Mouse (Mus musculus) midbrain, embryonic 10.5 days (tissue): Measurements from ENCODE around the gene Tbxas1. TPM values are rescaled to one million over a fixed set of nuclear protein-coding genes. Genes with fewer than 3 reads are reported as not detected.

ENCODE experiments used
- DNase-seq: peaks from one replicate; pipeline ENCODE4 v3.0.0-alpha.2; 2017; ENCODE audit warnings: low spot score
- H3K27ac ChIP-seq: fragments of 300-500 bp; sonication (generic); replicated peaks from 2 replicates; pipeline ENCODE4 v1.5.1; 2016; ENCODE audit warnings: mild to moderate bottlenecking
- H3K27me3 ChIP-seq: fragments of 300-500 bp; sonication (generic); 2 replicates; pipeline ENCODE4 v1.6.1; 2016; ENCODE audit warnings: low read depth, mild to moderate bottlenecking; ENCODE audit not compliant: poor library complexity, severe bottlenecking
- H3K36me3 ChIP-seq: fragments of 300-500 bp; sonication (generic); 2 replicates; pipeline ENCODE4 v1.6.1; 2016; ENCODE audit warnings: mild to moderate bottlenecking, moderate library complexity
- H3K4me1 ChIP-seq: fragments of 300-500 bp; sonication (generic); 2 replicates; pipeline ENCODE4 v1.6.1; 2016
- H3K4me3 ChIP-seq: fragments of 300-500 bp; sonication (generic); 2 replicates; pipeline ENCODE4 v1.5.1; 2016; ENCODE audit warnings: mild to moderate bottlenecking, moderate library complexity
- H3K9me3 ChIP-seq: fragments of 300-500 bp; sonication (generic); replicated peaks from 2 replicates; pipeline ENCODE4 v1.6.1; 2016; ENCODE audit warnings: mild to moderate bottlenecking
- WGBS: fragments of 180-500 bp; shearing (Covaris S2); methylation state at CpG from one replicate; pipeline ENCODE4 v1.1.7; 2016; 5-methylcytosine and 5-hydroxymethylcytosine counted together
- polyA plus RNA-seq: library from polyadenylated mRNA; unstranded; fragments of >200 nt; fragmentation: Nextera tagmentation; extraction: Ambion mirVana; gene quantifications from 2 replicates; pipeline ENCODE4 v1.2.1, GENCODE M21; 2016

Gene Tbxas1
- polyA plus RNA-seq, 1 experiment from 2014 or later = 1.1 TPM

DNA sequence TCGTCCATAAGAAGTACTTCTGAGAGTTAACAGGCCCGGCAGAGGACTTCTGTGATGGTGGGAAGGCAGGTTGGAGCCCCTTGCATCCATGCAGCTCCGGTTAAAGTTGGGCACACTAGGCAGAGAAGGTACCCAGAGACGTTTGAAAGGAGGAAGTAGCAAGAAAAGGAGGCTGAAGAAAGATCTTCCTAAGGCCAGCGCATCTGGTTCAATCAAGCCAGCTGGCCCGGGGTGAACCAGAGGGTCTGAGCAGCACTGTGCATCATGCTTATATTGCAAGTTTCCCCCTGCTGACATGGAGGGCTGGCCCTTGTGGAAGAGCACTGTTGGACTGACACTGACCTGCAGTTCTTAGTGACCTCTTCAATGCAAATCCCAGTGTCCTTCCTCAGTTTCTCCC, 6.8 kb downstream of the Tbxas1 start:
- Histone ChIP-seq H3K9me3 (no peaks in the 10 kb centered on the region), H3K4me3 (no peak overlapping the region), H3K27me3 (peaks cover 31% of the 10 kb centered on the region), H3K27ac (no peak overlapping the region), H3K36me3 (no peaks in the 10 kb centered on the region), H3K4me1 (peaks cover 22% of the 10 kb centered on the region)
- no peak for DNase-seq
- 75% methylated on average over 6 of the region's 6 CpGs for WGBS

DNA sequence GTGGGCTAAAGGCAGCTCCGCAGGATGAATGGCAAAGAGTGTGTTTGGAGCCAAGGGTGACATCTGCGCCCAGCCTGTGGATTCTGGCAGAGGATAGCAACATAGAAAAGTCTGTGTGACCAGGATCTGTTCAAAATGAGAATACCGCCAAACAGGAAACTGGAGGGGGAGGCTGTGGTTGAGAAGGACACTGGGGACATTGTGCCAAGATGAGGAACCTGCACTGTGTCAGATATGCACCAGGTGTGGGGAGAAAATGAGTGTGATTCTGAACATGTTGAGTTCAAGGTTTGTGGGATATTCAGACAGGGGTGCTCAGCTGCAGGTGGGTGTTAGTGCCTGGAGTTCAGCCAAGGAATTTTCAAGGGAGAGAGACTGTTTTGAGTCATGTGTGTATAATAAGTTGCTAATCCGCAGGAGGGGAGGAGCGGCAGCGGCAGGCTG, 7.5 kb downstream of the Tbxas1 start:
- no peaks in the 10 kb centered on the region for H3K9me3 ChIP-seq
- H3K4me3 ChIP-seq = no peak overlapping the region
- no peak overlapping the region for H3K27ac ChIP-seq
- H3K36me3 ChIP-seq = no peaks in the 10 kb centered on the region
- DNase-seq = no peak
- H3K4me1 ChIP-seq = peaks cover 23% of the 10 kb centered on the region
- 70% methylated on average over 6 of the region's 6 CpGs for WGBS
- H3K27me3 ChIP-seq = peaks cover 25% of the 10 kb centered on the region

- Histone ChIP-seq H3K4me3 (no peak overlapping the region), H3K9me3 (no peaks in the 10 kb centered on the region), H3K27ac (no peak overlapping the region), H3K4me1 (peaks cover 28% of the 10 kb centered on the region), H3K27me3 (peaks cover 10% of the 10 kb centered on the region; the same call in 1 of the 2 replicates), H3K36me3 (no peaks in the 10 kb centered on the region)
- WGBS = 72% methylated on average over 3 of the region's 3 CpGs
- no peak for DNase-seq
Observed at GRCm38 (mm10) chr6:38884482-38884881, 9.3 kb downstream of the Tbxas1 start.

DNA sequence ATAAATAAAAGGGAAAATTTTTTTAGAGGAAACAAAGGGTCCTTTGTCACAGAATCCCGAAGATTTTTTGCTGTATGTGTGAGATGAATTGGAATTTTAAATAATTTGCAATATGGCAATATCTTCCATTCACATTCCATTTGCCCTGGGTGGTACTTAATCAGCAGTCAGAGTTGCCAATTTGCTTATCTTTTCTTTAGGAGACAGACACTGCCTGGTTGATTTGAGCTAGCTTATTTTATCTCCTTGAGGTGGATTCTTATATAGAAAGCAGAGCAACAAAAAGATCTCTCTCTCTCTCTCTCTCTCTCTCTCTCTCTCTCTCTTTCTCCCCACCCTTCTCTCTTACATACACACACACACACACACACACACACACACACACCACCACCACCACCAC, 9.9 kb downstream of the Tbxas1 start:
- WGBS = 78% methylated on average over 1 of the region's 1 CpGs
- H3K4me3 ChIP-seq = no peak overlapping the region
- peaks cover 28% of the 10 kb centered on the region for H3K4me1 ChIP-seq
- H3K9me3 ChIP-seq = no peaks in the 10 kb centered on the region
- H3K36me3 ChIP-seq = no peaks in the 10 kb centered on the region
- no peak for DNase-seq
- no peak overlapping the region for H3K27ac ChIP-seq
- peaks cover 10% of the 10 kb centered on the region; the same call in 1 of the 2 replicates for H3K27me3 ChIP-seq

- 76% methylated on average over 4 of the region's 4 CpGs for WGBS
- no peak for DNase-seq
Observed at GRCm38 (mm10) chr6:38887436-38887835, 12.2 kb downstream of the Tbxas1 start.

GRCm38 (mm10) chr6:38889156-38889555, 14.0 kb downstream of the Tbxas1 start:
- Histone ChIP-seq H3K4me3 (no peak overlapping the region), H3K27ac (no peak overlapping the region), H3K4me1 (peaks cover 10% of the 10 kb centered on the region), H3K9me3 (no peaks in the 10 kb centered on the region), H3K36me3 (no peaks in the 10 kb centered on the region), H3K27me3 (no peaks in the 10 kb centered on the region)
- WGBS = 82% methylated on average over 6 of the region's 6 CpGs
- no peak for DNase-seq

More at GRCm38 (mm10) chr6:38887436-38887835, 12.2 kb downstream of the Tbxas1 start:
- Histone ChIP-seq H3K27ac (0 out of 2 replicates have a peak overlapping the region, but pooled peaks have one; percentile 7), H3K27me3 (0 out of 2 replicates have a peak, but pooled peaks cover under 1% of the 10 kb centered on the region), H3K4me1 (peaks cover 24% of the 10 kb centered on the region), H3K9me3 (no peaks in the 10 kb centered on the region), H3K4me3 (no peak overlapping the region), H3K36me3 (no peaks in the 10 kb centered on the region)

DNA sequence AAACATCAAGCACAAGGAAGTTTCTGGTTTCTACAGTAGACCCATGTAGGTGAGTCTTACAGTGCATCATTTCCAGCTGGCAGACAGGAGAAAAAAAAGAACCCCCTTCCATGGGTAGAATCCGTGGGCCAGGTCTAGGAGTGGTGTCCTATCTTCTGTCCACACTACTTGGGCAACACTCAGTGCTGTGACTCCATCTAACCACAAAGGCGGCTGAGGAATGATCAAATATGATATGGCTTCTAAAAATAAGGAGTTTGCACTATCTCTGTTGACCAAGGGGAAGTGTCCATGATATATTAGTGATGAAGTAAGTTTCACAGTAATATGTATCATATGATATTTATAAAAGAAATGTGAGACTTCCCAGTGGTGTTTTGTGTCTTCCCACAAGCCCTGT, 16.8 kb downstream of the Tbxas1 start:
- H3K9me3 ChIP-seq = no peaks in the 10 kb centered on the region
- 80% methylated on average over 2 of the region's 2 CpGs for WGBS
- H3K36me3 ChIP-seq = no peaks in the 10 kb centered on the region

GRCm38 (mm10) chr6:38893615-38894014, 18.4 kb downstream of the Tbxas1 start:
- 79% methylated on average over 3 of the region's 3 CpGs for WGBS
- no peak for DNase-seq
- no peak overlapping the region for H3K4me3 ChIP-seq
- no peaks in the 10 kb centered on the region for H3K36me3 ChIP-seq
- H3K27me3 ChIP-seq = no peaks in the 10 kb centered on the region
- no peak overlapping the region for H3K27ac ChIP-seq
- no peaks in the 10 kb centered on the region for H3K9me3 ChIP-seq
- H3K4me1 ChIP-seq = peaks cover 12% of the 10 kb centered on the region

More for the DNA sequence above, 16.8 kb downstream of the Tbxas1 start:
- no peak for DNase-seq
- H3K4me3 ChIP-seq = no peak overlapping the region
- H3K27me3 ChIP-seq = no peaks in the 10 kb centered on the region
- no peak overlapping the region for H3K27ac ChIP-seq
- peaks cover 15% of the 10 kb centered on the region for H3K4me1 ChIP-seq

- Histone ChIP-seq H3K27ac (no peak overlapping the region), H3K9me3 (no peaks in the 10 kb centered on the region), H3K36me3 (no peaks in the 10 kb centered on the region), H3K4me1 (peaks cover 12% of the 10 kb centered on the region), H3K4me3 (no peak overlapping the region), H3K27me3 (peaks cover 3% of the 10 kb centered on the region; the same call in 1 of the 2 replicates)
- WGBS = 94% methylated on average over 4 of the region's 4 CpGs
- no peak for DNase-seq
Observed at GRCm38 (mm10) chr6:38900073-38900472, 24.9 kb downstream of the Tbxas1 start.

GRCm38 (mm10) chr6:38900479-38901126, 25.4 kb downstream of the Tbxas1 start:
- DNase-seq = no peak
- no peak overlapping the region for H3K4me3 ChIP-seq
- peaks cover 3% of the 10 kb centered on the region; the same call in 1 of the 2 replicates for H3K27me3 ChIP-seq
- H3K9me3 ChIP-seq = no peaks in the 10 kb centered on the region
- no peak overlapping the region for H3K27ac ChIP-seq
- 93% methylated on average over 4 of the region's 4 CpGs for WGBS
- H3K4me1 ChIP-seq = peaks cover 12% of the 10 kb centered on the region
- no peaks in the 10 kb centered on the region for H3K36me3 ChIP-seq

DNA sequence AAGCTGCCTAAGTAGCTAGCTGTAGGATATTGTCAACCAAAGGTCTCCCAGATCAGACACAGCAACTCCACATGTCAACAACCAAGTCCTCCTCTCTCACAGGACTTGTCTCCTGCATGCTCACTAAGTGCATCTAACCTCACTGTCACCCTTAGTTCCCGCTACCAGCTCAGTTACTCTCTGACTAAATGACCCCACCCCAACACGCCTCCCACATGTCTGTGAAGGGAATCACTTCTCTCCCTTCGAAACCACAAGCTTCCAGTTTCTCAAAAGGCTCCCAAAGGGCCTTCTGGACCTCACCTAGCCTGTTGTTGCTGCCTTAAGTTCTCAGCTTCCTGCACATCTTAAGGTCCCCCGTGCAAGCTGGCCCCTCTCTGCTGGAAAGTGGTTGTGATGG, 25.9 kb downstream of the Tbxas1 start:
- H3K4me3 ChIP-seq = no peak overlapping the region
- H3K4me1 ChIP-seq = peaks cover 12% of the 10 kb centered on the region
- 86% methylated on average over 4 of the region's 4 CpGs for WGBS
- no peaks in the 10 kb centered on the region for H3K9me3 ChIP-seq
- peaks cover 3% of the 10 kb centered on the region; the same call in 1 of the 2 replicates for H3K27me3 ChIP-seq
- no peak for DNase-seq
- H3K27ac ChIP-seq = no peak overlapping the region
- H3K36me3 ChIP-seq = no peaks in the 10 kb centered on the region

- peaks cover 3% of the 10 kb centered on the region; the same call in 1 of the 2 replicates for H3K27me3 ChIP-seq
- no peaks in the 10 kb centered on the region for H3K9me3 ChIP-seq
- DNase-seq = no peak
- WGBS = 91% methylated on average over 3 of the region's 3 CpGs
- peaks cover 11% of the 10 kb centered on the region for H3K4me1 ChIP-seq
- H3K36me3 ChIP-seq = no peaks in the 10 kb centered on the region
- H3K4me3 ChIP-seq = no peak overlapping the region
- no peak overlapping the region for H3K27ac ChIP-seq
Observed at GRCm38 (mm10) chr6:38901636-38902035, 26.4 kb downstream of the Tbxas1 start.

DNA sequence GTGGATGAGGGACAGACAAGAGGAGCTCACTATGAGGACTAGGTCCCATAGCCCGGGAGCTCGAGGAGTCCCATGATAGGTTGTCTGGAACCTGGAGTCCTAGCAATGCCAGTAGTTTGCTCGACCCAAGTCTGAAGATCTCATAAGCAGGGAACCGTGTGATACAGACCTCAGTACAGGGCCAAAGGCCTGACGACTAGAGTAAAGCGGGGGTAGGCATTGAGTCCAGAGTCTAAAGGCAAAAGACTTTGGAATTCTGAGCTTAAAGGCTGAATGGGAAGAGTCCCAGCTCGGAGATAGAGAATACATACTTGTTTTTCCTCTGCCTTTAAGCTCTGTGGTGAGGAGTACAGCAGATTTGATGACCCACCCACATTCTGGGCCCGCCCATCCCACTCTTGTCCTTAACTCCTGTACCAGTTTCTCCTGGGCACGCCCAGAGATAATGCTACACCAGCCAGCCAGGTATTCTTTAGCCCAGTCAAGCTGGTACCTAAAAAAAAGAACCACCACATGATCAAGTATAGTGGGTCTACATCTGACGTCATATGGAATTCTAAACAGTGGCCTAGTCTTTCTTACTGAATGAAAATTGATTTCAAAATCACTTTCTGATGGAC, 27.7 kb downstream of the Tbxas1 start:
- no peak overlapping the region for H3K4me3 ChIP-seq
- no peaks in the 10 kb centered on the region for H3K9me3 ChIP-seq
- H3K36me3 ChIP-seq = no peaks in the 10 kb centered on the region
- H3K27ac ChIP-seq = no peak overlapping the region
- H3K4me1 ChIP-seq = no peaks in the 10 kb centered on the region
- H3K27me3 ChIP-seq = peaks cover 3% of the 10 kb centered on the region; the same call in 1 of the 2 replicates
- 87% methylated on average over 10 of the region's 10 CpGs for WGBS
- DNase-seq = no peak
